Mouse (Mus musculus): ENCODE measurements around the gene Cep63. TPM values are rescaled to one million over a fixed set of nuclear protein-coding genes. Genes with fewer than 3 reads are reported as not detected.
A peak's percentile ranks its signal among the peaks of the same experiment; 100 is the strongest.

The Cep63 gene
- polyA plus RNA-seq, 1 experiment = 6.1 TPM

GRCm38 (mm10) chr9:102643071-102643485 is 16.7 kb upstream of the Cep63 start:
- Histone ChIP-seq H3K4me1 (replicated peaks; ENCODE audit: control insufficient read depth, insufficient read depth, low read length) (no peaks in the 10 kb centered on the region), H3K27me3 (ENCODE audit: control insufficient read depth, insufficient read depth, low read length) (no peaks in the 10 kb centered on the region), H3K4me3 (ENCODE audit: control insufficient read depth, insufficient read depth, low read length) (no peak overlapping the region), H3K36me3 (ENCODE audit: control insufficient read depth, insufficient read depth, low read length) (no peaks in the 10 kb centered on the region), H3K27ac (ENCODE audit: control insufficient read depth, insufficient read depth, low read length) (no peak overlapping the region)
- DNase-seq = no peak
- WGBS = 70% methylated on average over 8 of the region's 8 CpGs
- TF ChIP-seq CTCF (IDR thresholded peaks at IDR 0.05; ENCODE audit: borderline replicate concordance, control insufficient read depth, extremely low read depth, insufficient read depth, low read length, poor library complexity) (no peak), POLR2A (IDR thresholded peaks at IDR 0.05; ENCODE audit: control insufficient read depth, extremely low read depth, insufficient read depth, low read length, poor library complexity) (no peak)

GRCm38 (mm10) chr9:102641531-102641930 is 15.2 kb upstream of the Cep63 start:
- Histone ChIP-seq H3K27ac (ENCODE audit: control insufficient read depth, insufficient read depth, low read length) (no peak overlapping the region), H3K4me1 (replicated peaks; ENCODE audit: control insufficient read depth, insufficient read depth, low read length) (no peaks in the 10 kb centered on the region), H3K36me3 (ENCODE audit: control insufficient read depth, insufficient read depth, low read length) (no peaks in the 10 kb centered on the region), H3K27me3 (ENCODE audit: control insufficient read depth, insufficient read depth, low read length) (no peaks in the 10 kb centered on the region), H3K4me3 (ENCODE audit: control insufficient read depth, insufficient read depth, low read length) (no peak overlapping the region)
- WGBS = 85% methylated on average over 6 of the region's 6 CpGs
- TF ChIP-seq CTCF (IDR thresholded peaks at IDR 0.05; ENCODE audit: borderline replicate concordance, control insufficient read depth, extremely low read depth, insufficient read depth, low read length, poor library complexity) (no peak), POLR2A (IDR thresholded peaks at IDR 0.05; ENCODE audit: control insufficient read depth, extremely low read depth, insufficient read depth, low read length, poor library complexity) (no peak)
- no peak for DNase-seq

GRCm38 (mm10) chr9:102639510-102639909 is 13.2 kb upstream of the Cep63 start:
- DNase-seq = no peak
- Histone ChIP-seq H3K27me3 (ENCODE audit: control insufficient read depth, insufficient read depth, low read length) (no peaks in the 10 kb centered on the region), H3K4me1 (replicated peaks; ENCODE audit: control insufficient read depth, insufficient read depth, low read length) (no peaks in the 10 kb centered on the region), H3K4me3 (ENCODE audit: control insufficient read depth, insufficient read depth, low read length) (no peak overlapping the region), H3K36me3 (ENCODE audit: control insufficient read depth, insufficient read depth, low read length) (no peaks in the 10 kb centered on the region), H3K27ac (ENCODE audit: control insufficient read depth, insufficient read depth, low read length) (no peak overlapping the region)
- 89% methylated on average over 8 of the region's 8 CpGs for WGBS
- TF ChIP-seq POLR2A (IDR thresholded peaks at IDR 0.05; ENCODE audit: control insufficient read depth, extremely low read depth, insufficient read depth, low read length, poor library complexity) (no peak), CTCF (IDR thresholded peaks at IDR 0.05; ENCODE audit: borderline replicate concordance, control insufficient read depth, extremely low read depth, insufficient read depth, low read length, poor library complexity) (no peak)

DNA sequence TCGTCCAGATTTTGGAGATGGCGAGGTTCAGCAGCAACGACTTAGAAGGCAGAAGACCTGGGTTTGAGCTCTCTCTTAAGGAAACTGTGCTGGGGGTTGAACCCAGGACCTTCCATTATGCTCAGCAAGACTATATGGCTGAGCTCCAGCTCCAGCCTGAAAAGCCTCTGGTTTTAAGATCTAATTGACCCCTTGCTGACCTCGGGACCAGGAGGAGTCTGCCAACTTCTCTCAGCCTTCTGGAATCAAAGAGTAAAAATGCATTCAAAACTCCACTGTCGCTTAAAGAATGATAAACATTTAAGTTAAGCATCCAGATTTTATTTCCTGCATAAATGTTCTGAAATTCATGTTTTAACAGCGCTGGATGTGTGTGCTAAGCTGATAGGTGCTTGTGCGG is 12.6 kb upstream of the Cep63 start:
- Histone ChIP-seq H3K36me3 (ENCODE audit: control insufficient read depth, insufficient read depth, low read length) (no peaks in the 10 kb centered on the region), H3K27me3 (ENCODE audit: control insufficient read depth, insufficient read depth, low read length) (no peaks in the 10 kb centered on the region), H3K4me1 (replicated peaks; ENCODE audit: control insufficient read depth, insufficient read depth, low read length) (no peaks in the 10 kb centered on the region), H3K27ac (ENCODE audit: control insufficient read depth, insufficient read depth, low read length) (no peak overlapping the region), H3K4me3 (ENCODE audit: control insufficient read depth, insufficient read depth, low read length) (no peak overlapping the region)
- WGBS = 84% methylated on average over 7 of the region's 7 CpGs
- TF ChIP-seq CTCF (IDR thresholded peaks at IDR 0.05; ENCODE audit: borderline replicate concordance, control insufficient read depth, extremely low read depth, insufficient read depth, low read length, poor library complexity) = no peak
- TF ChIP-seq POLR2A (IDR thresholded peaks at IDR 0.05; ENCODE audit: control insufficient read depth, extremely low read depth, insufficient read depth, low read length, poor library complexity) = no peak
- no peak for DNase-seq

- H3K27me3 ChIP-seq (ENCODE audit: control insufficient read depth, insufficient read depth, low read length) = no peaks in the 10 kb centered on the region
- WGBS = 69% methylated on average over 4 of the region's 4 CpGs
- no peak for DNase-seq
- no peaks in the 10 kb centered on the region for H3K4me1 ChIP-seq (replicated peaks; ENCODE audit: control insufficient read depth, insufficient read depth, low read length)
- H3K4me3 ChIP-seq (ENCODE audit: control insufficient read depth, insufficient read depth, low read length) = no peak overlapping the region
- no peaks in the 10 kb centered on the region for H3K36me3 ChIP-seq (ENCODE audit: control insufficient read depth, insufficient read depth, low read length)
- no peak for TF ChIP-seq POLR2A (IDR thresholded peaks at IDR 0.05; ENCODE audit: control insufficient read depth, extremely low read depth, insufficient read depth, low read length, poor library complexity)
- no peak for TF ChIP-seq CTCF (IDR thresholded peaks at IDR 0.05; ENCODE audit: borderline replicate concordance, control insufficient read depth, extremely low read depth, insufficient read depth, low read length, poor library complexity)
- H3K27ac ChIP-seq (ENCODE audit: control insufficient read depth, insufficient read depth, low read length) = no peak overlapping the region
Observed at GRCm38 (mm10) chr9:102637115-102637514, 10.8 kb upstream of the Cep63 start.

GRCm38 (mm10) chr9:102636553-102636952 is 10.2 kb upstream of the Cep63 start:
- 7% methylated on average over 4 of the region's 4 CpGs for WGBS
- Histone ChIP-seq H3K27ac (ENCODE audit: control insufficient read depth, insufficient read depth, low read length) (no peak overlapping the region), H3K27me3 (ENCODE audit: control insufficient read depth, insufficient read depth, low read length) (no peaks in the 10 kb centered on the region), H3K4me3 (ENCODE audit: control insufficient read depth, insufficient read depth, low read length) (no peak overlapping the region), H3K4me1 (replicated peaks; ENCODE audit: control insufficient read depth, insufficient read depth, low read length) (no peaks in the 10 kb centered on the region), H3K36me3 (ENCODE audit: control insufficient read depth, insufficient read depth, low read length) (no peaks in the 10 kb centered on the region)
- no peak for TF ChIP-seq CTCF (IDR thresholded peaks at IDR 0.05; ENCODE audit: borderline replicate concordance, control insufficient read depth, extremely low read depth, insufficient read depth, low read length, poor library complexity)
- no peak for TF ChIP-seq POLR2A (IDR thresholded peaks at IDR 0.05; ENCODE audit: control insufficient read depth, extremely low read depth, insufficient read depth, low read length, poor library complexity)
- DNase-seq = peak; percentile 43

- H3K27ac ChIP-seq (ENCODE audit: control insufficient read depth, insufficient read depth, low read length) = no peak overlapping the region
- DNase-seq = no peak
- 96% methylated on average over 8 of the region's 8 CpGs for WGBS
- no peaks in the 10 kb centered on the region for H3K36me3 ChIP-seq (ENCODE audit: control insufficient read depth, insufficient read depth, low read length)
- H3K27me3 ChIP-seq (ENCODE audit: control insufficient read depth, insufficient read depth, low read length) = no peaks in the 10 kb centered on the region
- no peak overlapping the region for H3K4me3 ChIP-seq (ENCODE audit: control insufficient read depth, insufficient read depth, low read length)
- no peaks in the 10 kb centered on the region for H3K4me1 ChIP-seq (replicated peaks; ENCODE audit: control insufficient read depth, insufficient read depth, low read length)
- no peak for TF ChIP-seq CTCF (IDR thresholded peaks at IDR 0.05; ENCODE audit: borderline replicate concordance, control insufficient read depth, extremely low read depth, insufficient read depth, low read length, poor library complexity)
- no peak for TF ChIP-seq POLR2A (IDR thresholded peaks at IDR 0.05; ENCODE audit: control insufficient read depth, extremely low read depth, insufficient read depth, low read length, poor library complexity)
Observed at GRCm38 (mm10) chr9:102634453-102634852, 8.1 kb upstream of the Cep63 start.
